Mouse (Mus musculus) lung, postnatal 25 days (tissue): ENCODE data around the gene Zyg11b.

Experiments used
- DNase-seq: peaks from one replicate; pipeline ENCODE4 v3.0.0; 2022; ENCODE audit warnings: low spot score

Zyg11b gene

DNA sequence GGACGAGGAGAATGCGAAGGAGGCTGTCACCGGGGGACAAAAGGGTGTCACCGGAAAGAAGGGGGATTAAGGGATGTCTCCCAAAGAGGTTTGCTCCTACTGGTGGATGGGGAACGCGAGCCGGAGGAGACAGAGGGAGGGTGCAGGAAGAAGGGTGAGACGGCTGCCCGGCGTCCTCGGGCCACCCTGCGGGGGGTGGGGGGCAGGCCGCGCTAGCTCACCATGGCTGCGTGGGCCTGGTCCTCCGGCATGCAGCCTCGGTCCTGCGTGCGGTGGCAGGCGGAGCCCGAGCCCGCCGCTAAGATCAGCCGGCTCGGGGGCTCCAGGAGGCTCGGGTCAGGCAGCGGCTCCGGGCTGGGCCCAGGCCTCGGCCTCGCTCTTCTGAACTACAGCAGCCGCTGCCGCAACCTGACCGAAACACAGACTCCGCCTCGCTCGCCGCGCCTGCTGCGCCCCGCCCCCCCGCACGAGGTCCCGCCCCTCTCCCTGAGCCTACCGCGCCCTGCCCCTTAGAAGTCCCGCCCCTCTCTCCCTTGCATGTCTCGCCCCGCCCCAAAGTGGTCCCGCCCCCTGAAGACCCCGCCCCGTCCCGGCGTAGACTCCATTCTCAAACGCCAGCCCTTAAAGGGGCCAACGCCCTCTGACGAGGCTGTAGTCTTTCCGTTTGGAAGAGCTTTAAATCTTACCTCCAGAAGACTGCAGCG lies at the start of gene Zyg11b:
Zyg11b (minus strand) TSS at position 427 of the 704 bp plus-strand sequence.
- peak; percentile 88 for DNase-seq

DNA sequence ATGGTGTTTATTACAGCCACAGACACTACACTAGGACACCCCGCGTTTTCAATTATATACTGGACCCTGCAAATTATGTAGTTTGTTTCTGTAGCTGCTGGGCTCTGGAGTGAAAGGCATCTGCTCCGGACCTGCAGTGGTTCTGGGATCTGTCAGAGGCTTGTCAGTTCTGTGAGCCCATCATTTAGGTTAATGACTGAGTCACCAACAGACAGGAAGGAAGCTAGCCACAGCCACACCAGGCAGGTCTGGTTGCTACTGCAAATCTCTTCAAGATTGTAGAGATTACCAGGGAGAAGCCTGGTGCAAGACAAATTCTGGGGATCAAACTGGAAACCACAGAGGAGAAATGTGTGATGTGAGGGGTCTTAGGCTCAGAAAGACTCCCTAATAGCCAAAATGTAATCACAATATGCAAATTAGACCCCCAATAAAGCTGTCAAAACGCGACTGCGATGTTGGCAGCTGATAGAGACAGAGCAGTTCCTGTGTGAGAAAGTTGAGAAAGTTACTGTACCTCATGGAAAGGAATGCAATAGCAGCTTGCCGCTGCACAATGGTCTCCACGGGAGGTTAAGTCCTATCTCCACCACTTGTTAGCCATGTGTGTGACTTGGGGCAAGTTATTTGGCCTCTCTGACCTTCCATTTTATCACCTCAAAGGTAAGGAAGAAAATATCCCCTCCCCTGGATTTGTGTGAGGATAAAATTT lies 49.1 kb upstream of the Zyg11b start:
- no peak for DNase-seq

DNA sequence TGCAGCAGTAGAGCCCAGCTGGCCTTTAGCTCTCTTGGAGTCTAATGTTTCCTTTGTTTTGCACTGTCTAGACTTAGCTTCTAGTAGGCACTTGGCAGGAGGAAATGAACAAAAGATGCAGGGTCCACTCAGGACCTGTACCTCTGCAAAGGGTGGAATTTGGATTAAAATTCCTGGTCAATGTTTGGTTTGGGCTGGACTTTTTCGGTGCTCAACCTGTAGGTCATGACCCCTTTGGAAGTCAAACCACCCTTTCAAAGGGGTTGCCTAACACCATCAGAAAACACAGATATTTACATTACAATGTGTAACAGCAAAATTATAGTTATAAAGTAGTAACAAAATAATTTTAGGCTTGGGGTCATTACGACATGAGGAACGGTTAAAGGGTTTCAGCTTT lies 48.2 kb upstream of the Zyg11b start:
- no peak for DNase-seq

DNA sequence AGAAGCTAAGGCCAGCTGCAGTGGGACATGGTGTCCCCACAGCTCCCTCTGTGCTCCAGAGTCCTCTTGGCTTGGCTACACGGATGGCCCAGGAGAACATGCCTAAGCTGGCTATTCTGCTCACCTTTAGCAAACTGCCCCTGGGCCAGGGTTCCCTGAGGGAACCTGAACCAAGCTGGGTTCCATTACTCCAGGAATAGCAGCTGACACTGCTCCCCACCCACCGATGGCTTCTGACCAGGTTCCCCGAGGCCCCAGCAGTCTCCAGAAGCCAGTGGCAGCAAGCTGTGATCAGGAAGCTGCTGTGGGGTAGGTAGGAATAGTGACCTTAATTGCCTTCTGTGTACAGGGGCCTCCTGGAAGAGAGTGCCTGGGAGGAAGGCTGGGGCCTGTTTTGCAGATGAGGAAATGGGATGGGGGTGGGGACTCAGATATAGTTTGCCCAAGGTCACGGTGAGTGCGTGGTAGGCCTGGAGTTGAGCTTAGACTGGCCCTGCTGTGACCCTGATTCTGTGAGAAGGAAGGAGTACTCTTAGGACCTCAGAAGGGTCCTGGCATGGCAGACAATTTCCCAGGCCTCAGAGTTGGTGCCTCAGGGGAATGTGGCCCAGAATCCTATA lies 47.5 kb upstream of the Zyg11b start:
- DNase-seq = no peak

DNA sequence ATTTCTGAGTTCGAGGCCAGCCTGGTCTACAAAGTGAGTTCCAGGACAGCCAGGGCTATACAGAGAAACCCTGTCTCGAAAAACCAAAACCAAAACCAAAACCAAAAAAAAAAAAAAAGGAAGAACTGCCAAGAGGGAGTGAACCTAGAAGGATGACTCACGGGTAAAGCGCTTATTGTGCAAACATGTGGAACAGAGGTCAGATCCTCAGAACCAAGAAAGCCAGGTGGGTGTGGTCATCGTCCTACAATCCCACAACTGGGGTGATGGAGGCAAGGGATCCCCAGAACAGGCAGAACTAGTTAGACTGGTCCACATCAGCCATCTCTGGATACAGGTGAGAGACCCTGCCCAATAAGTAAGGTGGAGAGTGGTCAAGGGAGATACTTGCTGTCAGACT lies 46.2 kb upstream of the Zyg11b start:
- DNase-seq = peak; percentile 34

DNA sequence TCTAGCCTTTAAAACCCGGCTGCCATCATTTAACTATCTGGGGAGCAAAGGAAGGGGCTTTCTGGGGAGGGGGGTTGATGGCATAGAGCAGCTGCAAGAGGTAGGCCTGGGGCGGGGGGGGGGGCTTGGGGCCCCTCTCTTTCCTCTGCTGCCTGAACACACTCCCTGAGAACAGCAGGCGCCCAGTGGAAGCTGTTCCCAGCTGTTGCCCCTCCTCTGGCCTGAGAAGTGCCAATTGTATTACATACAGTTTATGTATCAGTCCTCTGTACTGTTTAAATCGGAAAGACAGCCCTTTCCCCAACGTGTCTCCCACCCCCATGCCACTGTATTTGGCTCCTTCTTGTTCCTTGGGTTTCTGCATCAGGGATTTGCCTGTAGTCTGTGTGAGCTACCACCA lies 44.9 kb upstream of the Zyg11b start:
- no peak for DNase-seq

DNA sequence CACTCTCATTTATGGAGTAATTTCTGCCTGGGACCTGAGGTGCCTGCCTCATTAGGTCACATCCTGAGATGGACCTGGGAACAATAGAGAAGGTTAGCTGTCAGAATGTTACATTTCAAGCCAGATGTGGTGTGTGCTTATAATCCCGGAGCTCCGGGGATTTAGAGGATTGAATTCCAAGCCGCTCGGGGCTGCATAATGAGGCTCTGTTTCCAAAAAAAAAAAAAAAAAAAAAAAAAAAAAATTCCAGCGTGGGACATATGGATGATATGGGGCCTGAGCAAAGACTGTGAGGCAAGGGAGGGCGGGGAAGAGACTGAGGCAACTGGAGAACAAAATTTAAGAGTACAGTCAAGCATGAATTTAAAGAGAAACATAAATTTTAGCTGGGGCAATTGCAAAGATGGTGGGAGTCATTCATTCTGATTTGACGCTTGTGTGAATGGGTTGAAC lies 43.8 kb upstream of the Zyg11b start:
- no peak for DNase-seq

DNA sequence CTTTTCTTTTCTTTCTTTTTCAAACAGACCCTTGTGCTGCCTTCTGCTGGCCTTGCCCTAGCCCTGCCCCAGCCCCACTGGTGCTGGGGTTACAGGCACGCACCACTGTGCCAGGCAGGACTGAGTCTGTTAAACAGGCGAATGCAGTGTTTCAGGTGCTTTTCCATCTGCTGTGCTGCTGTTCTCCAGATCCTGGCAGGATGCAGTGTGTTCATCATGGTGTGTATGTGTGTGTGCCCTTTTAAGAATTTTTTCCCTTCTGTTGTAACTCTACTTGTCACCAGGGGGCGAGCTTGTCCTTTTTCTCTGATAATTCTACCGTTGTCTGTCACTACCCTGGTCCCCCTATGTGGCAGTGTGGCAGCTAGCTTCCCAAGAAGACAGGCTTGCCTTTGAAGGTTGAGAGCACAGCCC lies 38.4 kb upstream of the Zyg11b start:
- peak; percentile 50 for DNase-seq

DNA sequence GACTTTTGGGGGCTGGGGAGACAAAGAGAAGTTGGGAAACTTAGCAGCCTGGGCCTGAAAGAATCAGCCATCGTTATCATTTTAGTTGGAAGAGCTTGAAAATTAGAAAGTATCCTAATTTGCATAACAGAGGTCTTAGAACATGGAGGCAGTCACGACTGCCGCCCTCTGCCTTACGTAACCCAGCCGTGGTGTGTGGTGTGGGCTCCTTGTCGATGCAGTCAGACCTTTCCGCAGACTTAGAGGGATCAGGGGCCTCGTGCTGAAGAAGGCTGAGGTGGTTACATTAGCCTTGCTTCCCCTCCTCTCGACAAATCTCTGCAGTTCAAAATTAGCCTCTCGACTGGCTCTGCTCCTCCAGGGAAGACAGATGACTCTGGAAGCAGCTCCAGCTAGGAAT lies 37.9 kb upstream of the Zyg11b start:
- no peak for DNase-seq

DNA sequence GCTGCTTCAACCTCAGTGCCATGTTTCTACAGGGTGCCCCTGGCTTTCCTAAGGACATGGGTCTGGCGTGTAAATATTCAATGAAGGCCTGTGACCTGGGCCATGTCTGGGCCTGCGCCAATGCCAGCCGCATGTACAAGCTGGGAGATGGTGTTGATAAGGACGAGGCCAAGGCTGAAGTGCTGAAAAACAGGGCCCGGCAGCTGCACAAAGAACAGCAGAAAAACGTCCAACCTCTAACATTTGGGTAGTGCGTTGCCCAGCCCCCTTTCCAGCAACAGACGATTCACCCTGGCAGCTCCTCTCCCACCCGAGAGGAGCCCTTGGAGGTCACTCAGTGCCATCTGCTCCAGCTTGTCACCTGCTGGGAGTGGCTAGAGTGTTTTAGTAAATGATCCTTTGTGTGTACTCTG lies 37.4 kb upstream of the Zyg11b start:
- no peak for DNase-seq

DNA sequence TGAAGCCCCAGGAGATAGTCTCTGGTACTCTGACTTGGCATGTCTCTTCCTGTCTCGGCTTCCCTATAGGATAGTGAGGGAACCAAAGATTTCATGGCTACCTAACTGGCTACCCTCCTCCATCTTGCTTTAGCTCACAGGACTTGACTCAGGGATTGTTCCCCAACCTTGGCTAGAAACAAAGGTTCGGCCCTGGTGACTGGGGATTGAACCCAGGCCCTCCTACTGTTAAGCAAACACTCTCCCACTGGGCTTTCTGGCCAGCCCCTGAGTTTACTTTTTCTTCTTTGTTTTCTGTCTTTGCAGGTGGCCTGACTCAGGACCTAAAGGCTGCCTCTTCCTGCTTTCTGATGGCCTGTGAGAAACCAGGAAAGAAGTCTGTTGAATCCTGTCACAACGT lies 36.9 kb upstream of the Zyg11b start:
- DNase-seq = no peak

DNA sequence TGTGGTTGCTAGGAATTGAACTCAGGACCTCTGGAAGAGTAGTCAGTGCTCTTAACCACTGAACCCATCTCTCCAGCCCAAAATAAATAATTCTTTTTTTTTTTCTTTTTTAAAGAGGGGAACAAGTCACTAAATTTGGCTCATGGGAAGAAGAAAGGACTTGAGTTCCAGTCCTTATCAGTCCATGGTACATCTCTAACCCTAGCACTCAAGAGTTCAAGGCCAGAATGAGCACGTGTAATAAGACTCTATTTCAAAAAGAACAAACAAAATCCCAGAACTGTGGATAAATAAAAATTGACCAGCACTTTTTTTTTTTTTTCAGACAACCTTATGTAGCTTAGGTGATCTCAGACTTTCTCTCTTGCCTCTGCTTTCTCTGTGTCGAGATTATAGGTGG lies 35.9 kb upstream of the Zyg11b start:
- no peak for DNase-seq

DNA sequence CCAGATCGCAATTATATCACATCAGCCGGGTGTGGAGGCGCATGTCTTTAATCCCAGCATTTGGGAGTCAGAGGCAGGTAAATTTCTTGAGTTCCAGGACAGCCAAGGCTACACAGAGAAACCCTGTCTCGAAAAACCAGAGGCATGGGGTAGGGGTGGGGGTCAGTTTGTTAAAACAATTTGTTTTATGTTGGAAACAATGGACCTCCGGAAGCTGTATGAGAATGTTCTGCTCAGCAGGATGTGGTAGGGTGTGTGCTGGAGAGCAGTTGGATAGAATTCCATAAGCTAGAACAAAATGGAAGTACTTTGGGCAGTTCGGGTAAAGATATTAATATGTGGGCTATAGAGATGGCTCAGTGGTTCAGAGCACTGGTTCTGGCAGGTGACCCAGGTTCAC lies 34.5 kb upstream of the Zyg11b start:
- no peak for DNase-seq

DNA sequence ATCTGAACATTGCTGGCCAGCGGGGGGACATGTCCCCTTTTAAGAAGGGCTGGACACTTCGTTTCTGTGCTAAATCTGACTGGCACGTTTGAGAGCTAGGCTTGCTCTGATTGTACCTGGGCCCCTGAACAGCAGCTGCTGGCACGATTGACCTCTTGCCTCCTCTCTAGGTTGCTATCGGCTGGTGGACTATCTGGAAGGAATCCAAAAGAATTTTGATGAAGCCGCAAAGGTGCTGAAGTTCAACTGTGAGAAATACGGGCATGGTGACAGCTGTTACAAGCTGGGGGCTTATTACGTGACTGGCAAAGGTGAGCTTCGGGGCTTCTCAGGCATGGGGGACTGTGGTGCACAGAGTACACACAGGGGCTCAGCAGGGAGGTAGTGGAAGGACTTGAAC lies 31.1 kb upstream of the Zyg11b start:
- DNase-seq = no peak

DNA sequence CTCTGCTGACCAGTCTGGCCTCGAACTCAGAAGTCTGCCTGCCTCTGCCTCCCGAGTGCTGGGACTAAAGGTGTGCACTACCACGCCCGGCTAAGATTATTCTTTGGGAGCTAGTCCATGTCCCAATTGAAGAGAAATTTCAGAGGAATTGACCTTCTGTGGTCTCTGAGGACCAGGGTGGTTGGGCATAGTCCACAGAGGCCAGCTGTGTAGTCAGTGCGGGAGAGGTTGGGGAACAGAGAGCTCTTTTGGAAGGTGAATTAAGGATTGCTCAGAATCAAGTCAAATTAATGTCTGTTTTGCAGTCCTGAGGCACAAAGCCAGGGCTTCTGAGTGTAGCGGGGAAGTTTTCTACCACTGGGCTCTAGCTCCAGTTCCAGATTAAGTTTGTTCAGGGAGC lies 28.9 kb upstream of the Zyg11b start:
- DNase-seq = no peak

DNA sequence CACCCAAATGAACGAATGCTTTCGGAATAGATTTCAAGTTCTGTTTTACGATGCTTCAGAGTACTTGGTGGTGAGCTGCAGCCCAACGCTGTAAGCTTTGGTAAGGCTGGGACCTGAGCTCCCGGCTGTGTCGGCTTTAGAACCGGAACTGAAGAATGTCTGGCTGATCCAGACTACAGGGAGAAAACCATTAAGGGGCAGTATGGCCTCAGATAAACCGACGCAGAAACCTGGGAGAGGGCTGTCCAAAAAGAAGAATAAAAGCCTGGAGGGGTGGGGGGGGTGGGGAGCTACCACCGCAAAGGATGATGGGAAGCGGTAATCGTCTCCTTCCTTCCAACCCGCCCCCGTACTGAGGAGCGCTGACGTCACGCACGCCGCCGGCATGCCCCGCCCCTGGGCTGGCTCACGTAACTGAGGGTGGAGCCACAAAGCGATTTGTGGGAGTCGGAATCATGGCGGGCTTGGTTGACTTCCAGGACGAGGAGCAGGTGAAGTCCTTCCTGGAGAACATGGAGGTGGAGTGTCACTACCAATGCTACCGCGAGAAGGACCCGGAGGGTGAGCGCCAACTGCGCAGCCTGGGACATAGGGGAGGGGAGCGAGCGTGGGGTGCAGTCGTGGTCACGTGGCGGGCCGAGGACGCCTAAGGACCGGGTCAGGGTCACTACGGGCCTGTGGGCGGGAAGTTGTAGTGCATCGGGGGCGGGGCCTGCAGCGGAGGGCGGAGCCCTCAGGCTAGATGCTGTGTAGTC lies 27.0 kb upstream of the Zyg11b start, which contains the start of gene Coa7:
Coa7 (plus strand) TSS at position 411 of the 755 bp plus-strand sequence.
- DNase-seq = peak; percentile 96

DNA sequence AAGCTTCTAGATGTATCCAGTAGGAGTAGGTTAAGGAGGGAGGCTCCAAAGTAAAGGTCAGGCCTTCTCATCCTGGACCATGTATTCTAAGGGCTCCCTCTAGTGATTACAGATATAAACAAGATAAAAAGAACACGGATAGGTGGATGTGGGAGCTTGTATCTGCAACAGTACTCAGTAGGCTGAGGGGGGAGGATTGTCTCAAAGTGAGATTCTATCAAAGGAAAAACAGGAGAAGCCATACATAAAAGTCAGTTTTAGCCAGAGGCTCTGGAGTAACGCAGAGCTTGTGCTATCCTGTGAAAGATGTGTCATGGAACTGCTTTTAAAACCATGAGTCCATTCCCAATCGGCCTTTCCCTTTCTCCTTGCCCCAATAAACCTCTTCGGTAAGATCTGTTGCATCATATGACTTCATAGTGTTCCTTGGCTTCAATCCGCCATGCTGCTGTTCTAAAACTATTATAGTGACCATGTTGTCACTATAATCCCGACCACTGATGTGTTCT lies 26.2 kb upstream of the Zyg11b start:
- peak; percentile 72 for DNase-seq

DNA sequence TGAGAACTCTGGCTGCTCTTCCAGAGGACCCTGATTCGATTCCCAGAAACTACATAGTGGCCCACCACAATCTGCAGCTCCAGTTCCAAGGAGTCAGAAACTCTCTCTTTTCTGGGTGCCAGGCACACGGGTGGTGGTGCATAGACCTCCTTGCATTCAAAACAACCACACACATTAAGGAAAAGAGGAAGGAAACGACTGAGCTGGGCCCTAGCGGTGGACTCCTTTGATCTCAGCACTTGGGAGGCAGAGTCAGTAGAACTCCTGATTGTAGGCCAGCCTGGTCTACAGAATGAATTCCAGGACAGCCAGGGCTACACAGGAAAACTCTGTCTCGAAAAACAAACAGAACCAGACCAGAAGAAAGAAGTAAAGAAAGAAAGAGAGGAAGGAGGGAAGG lies 22.7 kb upstream of the Zyg11b start:
- DNase-seq = no peak

DNA sequence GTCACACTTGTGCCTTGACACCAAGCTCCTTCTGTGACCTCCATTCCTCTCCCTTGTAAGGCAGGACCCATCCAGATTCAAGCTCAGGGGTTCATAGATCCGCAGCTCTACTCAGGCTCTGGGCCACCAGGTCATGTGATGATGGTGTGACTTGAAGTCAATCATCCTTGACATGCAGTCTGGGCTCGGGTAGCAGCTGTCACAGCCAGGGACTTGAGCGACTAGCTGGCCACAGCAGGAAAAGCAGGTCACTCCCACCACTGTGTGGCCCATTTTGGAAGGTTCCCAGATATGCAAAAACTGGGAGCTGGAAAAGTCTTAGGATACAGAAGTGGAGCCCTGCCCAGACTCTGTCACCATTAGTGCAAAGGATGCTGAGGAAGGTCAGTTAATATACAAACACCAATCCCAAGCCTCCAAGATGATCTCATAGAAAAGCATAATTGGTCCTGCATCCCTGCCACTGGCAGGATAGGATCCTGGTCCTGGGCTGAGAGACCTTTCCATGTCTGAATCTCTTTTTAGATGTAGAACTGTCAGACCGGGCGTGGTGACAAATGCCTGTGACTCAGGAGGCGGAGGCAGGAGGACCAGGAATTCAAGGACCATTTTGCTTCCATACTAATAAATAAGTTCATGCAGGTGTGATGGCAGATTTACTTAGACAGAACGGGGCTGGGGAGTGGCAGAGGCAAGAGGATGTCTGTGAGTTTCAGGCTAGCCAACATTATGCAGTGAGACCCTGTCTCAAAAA lies 19.9 kb upstream of the Zyg11b start:
- DNase-seq = no peak

DNA sequence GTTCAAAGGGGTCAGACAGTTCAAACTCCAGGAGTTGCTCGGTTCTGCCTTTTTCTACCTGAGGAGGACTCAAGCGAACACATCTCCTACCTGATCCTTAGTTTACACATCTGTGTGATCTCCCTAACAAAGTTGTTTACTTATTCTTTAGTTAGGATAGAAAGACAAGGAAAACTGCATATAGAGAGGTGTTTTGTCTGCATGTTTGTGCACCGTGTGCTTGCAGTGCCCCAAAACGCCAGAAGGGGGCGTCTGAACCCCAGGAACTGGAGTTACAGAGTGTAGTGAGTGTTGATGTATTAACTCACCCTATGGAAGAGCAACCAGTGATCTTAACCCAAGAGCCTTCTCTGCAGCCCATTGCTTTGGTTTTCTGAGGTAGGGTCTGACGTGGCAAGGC lies 18.9 kb upstream of the Zyg11b start:
- no peak for DNase-seq
